Mouse (Mus musculus): ENCODE measurements around the gene Dnah7c. TPM values are rescaled to one million over a fixed set of nuclear protein-coding genes. Genes with fewer than 3 reads are reported as not detected.
"Not testable (repeated sequence)": the region's sequence is repeated elsewhere in the genome, so short reads cannot be mapped to it uniquely, and the experiment has no call there.

Dnah7c gene
- polyA plus RNA-seq, 1 experiment from 2014 or later: 0.14 TPM

GRCm38 (mm10) chr1:46521032-46521431 lies 95.6 kb downstream of the Dnah7c start:
- Histone ChIP-seq H3K9ac (ENCODE audit: low read length) (no peak overlapping the region), H3K9me3 (ENCODE audit: control insufficient read depth, low read length) (no peaks in the 10 kb centered on the region), H3K4me3 (ENCODE audit: low read length) (no peak overlapping the region), H3K4me1 (replicated peaks; ENCODE audit: control insufficient read depth, insufficient read depth, low read length) (no peaks in the 10 kb centered on the region), H3K36me3 (ENCODE audit: control insufficient read depth, insufficient read depth, low read length) (no peaks in the 10 kb centered on the region), H3K4me2 (ENCODE audit: low read depth, low read length) (no peak overlapping the region), H3K27me3 (ENCODE audit: control insufficient read depth, insufficient read depth, low read depth, low read length) (no peaks in the 10 kb centered on the region), H3K27ac (ENCODE audit: low read length) (no peak overlapping the region)
- ATAC-seq (ENCODE audit: low read depth): no peak

GRCm38 (mm10) chr1:46526537-46526936 lies 101.1 kb downstream of the Dnah7c start:
- H3K27ac ChIP-seq (ENCODE audit: low read length); ATAC-seq (ENCODE audit: low read depth); H3K27me3 ChIP-seq (ENCODE audit: control insufficient read depth, insufficient read depth, low read depth, low read length); H3K9ac ChIP-seq (ENCODE audit: low read length); H3K4me1 ChIP-seq (replicated peaks; ENCODE audit: control insufficient read depth, insufficient read depth, low read length); H3K4me2 ChIP-seq (ENCODE audit: low read depth, low read length); H3K36me3 ChIP-seq (ENCODE audit: control insufficient read depth, insufficient read depth, low read length); H3K9me3 ChIP-seq (ENCODE audit: control insufficient read depth, low read length); H3K4me3 ChIP-seq (ENCODE audit: low read length): not testable (repeated sequence)
- 48% methylated on average over 3 of the region's 3 CpGs for WGBS

GRCm38 (mm10) chr1:46544812-46545421 lies 119.5 kb downstream of the Dnah7c start:
- Histone ChIP-seq H3K36me3 (ENCODE audit: control insufficient read depth, insufficient read depth, low read length) (no peaks in the 10 kb centered on the region), H3K4me1 (replicated peaks; ENCODE audit: control insufficient read depth, insufficient read depth, low read length) (no peaks in the 10 kb centered on the region), H3K9me3 (ENCODE audit: control insufficient read depth, low read length) (no peaks in the 10 kb centered on the region), H3K27me3 (ENCODE audit: control insufficient read depth, insufficient read depth, low read depth, low read length) (no peaks in the 10 kb centered on the region), H3K9ac (ENCODE audit: low read length) (no peak overlapping the region), H3K4me2 (ENCODE audit: low read depth, low read length) (no peak overlapping the region), H3K27ac (ENCODE audit: low read length) (no peak overlapping the region), H3K4me3 (ENCODE audit: low read length) (no peak overlapping the region)
- WGBS: 37% methylated on average over 2 of the region's 2 CpGs
- no peak for ATAC-seq (ENCODE audit: low read depth)

GRCm38 (mm10) chr1:46580385-46580784 lies 155.0 kb downstream of the Dnah7c start:
- no peak overlapping the region for H3K9ac ChIP-seq (ENCODE audit: low read length)
- no peaks in the 10 kb centered on the region for H3K9me3 ChIP-seq (ENCODE audit: control insufficient read depth, low read length)
- no peak overlapping the region for H3K27ac ChIP-seq (ENCODE audit: low read length)
- no peak overlapping the region for H3K4me2 ChIP-seq (ENCODE audit: low read depth, low read length)
- no peaks in the 10 kb centered on the region for H3K27me3 ChIP-seq (ENCODE audit: control insufficient read depth, insufficient read depth, low read depth, low read length)
- no peak overlapping the region for H3K4me3 ChIP-seq (ENCODE audit: low read length)
- ATAC-seq (ENCODE audit: low read depth): no peak
- WGBS: 23% methylated on average over 3 of the region's 3 CpGs
- H3K4me1 ChIP-seq (replicated peaks; ENCODE audit: control insufficient read depth, insufficient read depth, low read length): no peaks in the 10 kb centered on the region
- H3K36me3 ChIP-seq (ENCODE audit: control insufficient read depth, insufficient read depth, low read length): no peaks in the 10 kb centered on the region

- not testable (repeated sequence) for H3K27me3 ChIP-seq (ENCODE audit: control insufficient read depth, insufficient read depth, low read depth, low read length); H3K4me2 ChIP-seq (ENCODE audit: low read depth, low read length); H3K4me3 ChIP-seq (ENCODE audit: low read length)
Measured at GRCm38 (mm10) chr1:46593826-46594225, 168.4 kb downstream of the Dnah7c start.

GRCm38 (mm10) chr1:46596343-46596742 lies 171.0 kb downstream of the Dnah7c start:
- H3K9ac ChIP-seq (ENCODE audit: low read length); H3K27me3 ChIP-seq (ENCODE audit: control insufficient read depth, insufficient read depth, low read depth, low read length); H3K36me3 ChIP-seq (ENCODE audit: control insufficient read depth, insufficient read depth, low read length); H3K9me3 ChIP-seq (ENCODE audit: control insufficient read depth, low read length); H3K4me1 ChIP-seq (replicated peaks; ENCODE audit: control insufficient read depth, insufficient read depth, low read length); ATAC-seq (ENCODE audit: low read depth); H3K4me3 ChIP-seq (ENCODE audit: low read length); H3K27ac ChIP-seq (ENCODE audit: low read length); H3K4me2 ChIP-seq (ENCODE audit: low read depth, low read length): not testable (repeated sequence)
- no CpG with 5 or more reads among the region's 1 CpGs for WGBS

More at GRCm38 (mm10) chr1:46593826-46594225, 168.4 kb downstream of the Dnah7c start:
- H3K27ac ChIP-seq (ENCODE audit: low read length); H3K9ac ChIP-seq (ENCODE audit: low read length); H3K4me1 ChIP-seq (replicated peaks; ENCODE audit: control insufficient read depth, insufficient read depth, low read length); H3K36me3 ChIP-seq (ENCODE audit: control insufficient read depth, insufficient read depth, low read length); ATAC-seq (ENCODE audit: low read depth); H3K9me3 ChIP-seq (ENCODE audit: control insufficient read depth, low read length): not testable (repeated sequence)
- WGBS: 86% methylated on average over 1 of the region's 1 CpGs

- Histone ChIP-seq H3K9me3 (ENCODE audit: control insufficient read depth, low read length) (no peaks in the 10 kb centered on the region), H3K4me2 (ENCODE audit: low read depth, low read length) (no peak overlapping the region), H3K27me3 (ENCODE audit: control insufficient read depth, insufficient read depth, low read depth, low read length) (no peaks in the 10 kb centered on the region), H3K36me3 (ENCODE audit: control insufficient read depth, insufficient read depth, low read length) (no peaks in the 10 kb centered on the region), H3K9ac (ENCODE audit: low read length) (no peak overlapping the region), H3K4me3 (ENCODE audit: low read length) (no peak overlapping the region), H3K27ac (ENCODE audit: low read length) (no peak overlapping the region), H3K4me1 (replicated peaks; ENCODE audit: control insufficient read depth, insufficient read depth, low read length) (no peaks in the 10 kb centered on the region)
- no peak for ATAC-seq (ENCODE audit: low read depth)
- WGBS: 72% methylated on average over 1 of the region's 1 CpGs
Measured at GRCm38 (mm10) chr1:46620331-46620730, 194.9 kb downstream of the Dnah7c start.

- H3K9ac ChIP-seq (ENCODE audit: low read length); ATAC-seq (ENCODE audit: low read depth); H3K4me2 ChIP-seq (ENCODE audit: low read depth, low read length); H3K4me1 ChIP-seq (replicated peaks; ENCODE audit: control insufficient read depth, insufficient read depth, low read length); H3K9me3 ChIP-seq (ENCODE audit: control insufficient read depth, low read length); H3K27ac ChIP-seq (ENCODE audit: low read length); H3K36me3 ChIP-seq (ENCODE audit: control insufficient read depth, insufficient read depth, low read length); H3K27me3 ChIP-seq (ENCODE audit: control insufficient read depth, insufficient read depth, low read depth, low read length); H3K4me3 ChIP-seq (ENCODE audit: low read length): not testable (repeated sequence)
- 88% methylated on average over 6 of the region's 6 CpGs for WGBS
Measured at GRCm38 (mm10) chr1:46625914-46626313, 200.5 kb downstream of the Dnah7c start.

- 72% methylated on average over 4 of the region's 4 CpGs for WGBS
- ATAC-seq (ENCODE audit: low read depth); H3K4me3 ChIP-seq (ENCODE audit: low read length); H3K36me3 ChIP-seq (ENCODE audit: control insufficient read depth, insufficient read depth, low read length); H3K27ac ChIP-seq (ENCODE audit: low read length); H3K27me3 ChIP-seq (ENCODE audit: control insufficient read depth, insufficient read depth, low read depth, low read length); H3K9ac ChIP-seq (ENCODE audit: low read length); H3K9me3 ChIP-seq (ENCODE audit: control insufficient read depth, low read length); H3K4me2 ChIP-seq (ENCODE audit: low read depth, low read length); H3K4me1 ChIP-seq (replicated peaks; ENCODE audit: control insufficient read depth, insufficient read depth, low read length): not testable (repeated sequence)
Measured at GRCm38 (mm10) chr1:46649821-46650220, 224.4 kb downstream of the Dnah7c start.

- ATAC-seq (ENCODE audit: low read depth): not testable (repeated sequence)
- WGBS: 56% methylated on average over 2 of the region's 2 CpGs
Measured at GRCm38 (mm10) chr1:46652721-46653120, 227.3 kb downstream of the Dnah7c start.

More at GRCm38 (mm10) chr1:46652721-46653120, 227.3 kb downstream of the Dnah7c start:
- not testable (repeated sequence) for H3K9ac ChIP-seq (ENCODE audit: low read length); H3K27me3 ChIP-seq (ENCODE audit: control insufficient read depth, insufficient read depth, low read depth, low read length); H3K4me3 ChIP-seq (ENCODE audit: low read length); H3K4me1 ChIP-seq (replicated peaks; ENCODE audit: control insufficient read depth, insufficient read depth, low read length); H3K9me3 ChIP-seq (ENCODE audit: control insufficient read depth, low read length); H3K4me2 ChIP-seq (ENCODE audit: low read depth, low read length); H3K36me3 ChIP-seq (ENCODE audit: control insufficient read depth, insufficient read depth, low read length); H3K27ac ChIP-seq (ENCODE audit: low read length)
